Mouse (Mus musculus): ENCODE data around the gene Igsf9.

The Igsf9 gene

GRCm38 (mm10) chr1:172519644-172520043 is 38.1 kb downstream of the Igsf9 start:
- no peak for DNase-seq (ENCODE audit: low spot score)

DNA sequence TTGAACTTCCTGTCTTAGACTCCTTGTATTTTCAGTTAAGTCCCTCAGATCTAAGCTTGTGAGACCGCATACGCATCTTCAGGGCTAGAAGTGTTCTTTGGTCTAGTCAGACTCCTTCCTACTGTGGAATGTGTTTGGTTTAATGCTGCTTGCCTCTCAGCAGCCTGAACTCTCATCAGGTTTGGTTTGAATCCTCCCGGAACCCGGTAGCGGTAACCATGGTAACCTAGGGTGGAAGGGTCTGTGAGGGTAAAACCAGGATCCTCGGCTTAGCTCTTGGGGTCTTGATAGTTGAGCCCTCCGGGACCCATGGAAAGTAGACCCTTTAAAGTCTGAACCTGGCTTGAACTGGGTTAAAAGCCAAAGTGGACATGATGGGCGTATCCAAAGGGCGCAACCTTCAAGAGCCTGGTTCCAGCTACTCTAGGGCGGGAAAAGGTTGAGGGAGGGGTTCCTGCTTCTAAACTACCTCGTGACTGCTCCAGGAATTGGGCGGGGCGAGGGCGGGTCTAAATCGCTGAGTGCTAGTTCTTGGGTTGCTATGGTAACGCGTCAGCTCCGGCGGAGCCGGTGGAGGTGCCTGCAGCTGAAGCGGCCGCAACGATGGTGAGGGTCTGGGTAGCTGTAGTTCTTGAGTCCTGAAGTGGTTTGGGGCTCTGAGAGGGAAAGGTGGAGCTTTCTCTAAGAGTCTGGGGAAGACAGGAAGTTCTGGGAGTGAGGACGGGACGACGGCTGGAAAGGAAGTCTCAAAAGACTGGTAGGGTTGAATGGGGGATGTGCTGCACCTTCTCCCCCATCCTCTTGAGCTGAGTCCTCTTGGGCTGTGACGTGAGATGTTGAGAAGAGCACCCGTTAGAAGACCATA is 39.2 kb downstream of the Igsf9 start, which contains the start of gene Cfap45:
Gene Cfap45, plus strand, starts transcription at position 226 of the 865 bp plus-strand sequence.
- peak; percentile 76 for DNase-seq (ENCODE audit: low spot score)

- DNase-seq (ENCODE audit: low spot score), result no peak
Observed at GRCm38 (mm10) chr1:172522524-172522923, 40.9 kb downstream of the Igsf9 start.

- no peak for DNase-seq (ENCODE audit: low spot score)
Observed at GRCm38 (mm10) chr1:172523699-172524101, 42.1 kb downstream of the Igsf9 start.

- DNase-seq (ENCODE audit: low spot score), result peak; percentile 42
Observed at GRCm38 (mm10) chr1:172525027-172525764, 43.6 kb downstream of the Igsf9 start.

GRCm38 (mm10) chr1:172525971-172526370 is 44.4 kb downstream of the Igsf9 start:
- DNase-seq (ENCODE audit: low spot score), result no peak

- no peak for DNase-seq (ENCODE audit: low spot score)
Observed at GRCm38 (mm10) chr1:172526380-172527081, 44.9 kb downstream of the Igsf9 start.

DNA sequence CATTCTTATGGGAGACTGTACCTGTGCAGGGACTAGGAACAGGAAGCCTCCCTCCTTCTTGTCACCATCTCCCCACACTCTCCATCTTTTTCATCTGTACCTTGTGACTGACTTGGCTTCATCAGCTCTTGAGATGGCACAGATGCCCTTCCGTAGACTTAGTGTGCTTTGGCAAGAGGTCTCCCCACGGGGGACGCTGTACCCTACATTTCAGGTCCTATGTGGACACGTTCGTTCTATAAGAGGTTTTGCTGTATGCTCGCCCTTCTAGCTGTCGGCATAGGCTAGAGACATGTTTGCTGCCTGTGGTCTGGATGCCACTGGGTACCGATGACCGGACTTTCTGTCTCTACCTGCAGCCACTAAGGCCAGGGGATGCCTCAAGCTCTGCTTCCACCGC is 45.8 kb downstream of the Igsf9 start:
- DNase-seq (ENCODE audit: low spot score), result no peak

DNA sequence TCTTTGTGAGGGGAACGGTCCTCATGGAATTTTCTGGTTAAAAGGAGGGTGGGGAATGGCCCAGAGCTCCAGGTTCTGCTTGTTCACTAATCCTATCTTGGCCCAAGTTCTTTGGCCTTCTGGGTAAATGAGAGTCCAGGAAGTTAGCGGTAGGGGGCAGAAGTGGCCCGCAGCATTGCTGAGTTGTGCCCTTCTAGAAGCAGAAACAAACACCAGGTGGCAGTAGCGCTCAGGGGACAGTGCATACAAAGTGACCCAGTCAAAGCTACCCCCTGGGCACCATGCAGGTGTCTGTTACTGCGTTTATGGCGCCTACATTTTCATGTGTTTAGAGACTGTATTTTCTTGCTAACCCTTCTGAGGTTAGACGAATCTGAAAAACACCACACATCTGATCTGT is 47.1 kb downstream of the Igsf9 start:
- DNase-seq (ENCODE audit: low spot score), result peak; percentile 93

GRCm38 (mm10) chr1:172530544-172531220 is 49.1 kb downstream of the Igsf9 start:
- DNase-seq (ENCODE audit: low spot score), result no peak

DNA sequence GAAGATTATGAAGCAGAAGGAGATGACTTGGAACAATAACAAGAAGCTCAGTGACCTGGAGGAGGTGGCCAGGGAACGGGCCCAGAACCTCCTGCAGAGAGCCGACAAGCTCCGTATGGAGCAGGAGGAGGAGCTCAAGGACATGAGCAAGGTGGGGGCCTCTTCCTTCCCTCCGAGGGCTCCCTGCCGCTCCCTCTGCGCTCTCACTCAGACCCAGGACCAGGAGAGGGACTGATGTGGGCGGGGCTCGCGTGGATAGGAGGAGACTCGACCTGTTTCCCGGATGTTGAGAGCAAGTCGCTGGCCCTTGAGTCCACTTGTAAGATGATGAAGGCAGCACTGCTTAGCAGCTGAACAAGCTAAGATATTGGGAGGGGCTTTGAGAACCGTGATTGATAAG is 51.0 kb downstream of the Igsf9 start:
- no peak for DNase-seq (ENCODE audit: low spot score)

DNA sequence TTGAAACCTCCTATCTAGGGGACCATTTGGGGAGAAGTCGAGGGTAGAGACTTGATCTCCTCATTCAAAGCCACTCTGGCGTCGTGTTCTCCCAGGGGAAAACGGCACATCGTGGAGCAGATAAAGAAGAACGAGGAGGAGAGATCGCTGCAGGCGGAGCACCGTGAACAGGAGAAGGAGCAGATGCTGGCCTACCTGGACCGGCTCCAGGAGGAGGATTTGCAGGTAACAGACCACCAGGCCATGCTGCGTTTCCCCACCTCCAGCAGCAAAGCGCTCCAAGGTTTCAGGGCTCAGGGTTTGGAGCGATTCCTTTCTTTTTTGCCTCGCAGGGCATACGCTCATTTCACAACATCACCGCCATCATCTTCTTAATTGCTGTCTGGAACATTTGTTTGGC is 53.5 kb downstream of the Igsf9 start:
- no peak for DNase-seq (ENCODE audit: low spot score)

- DNase-seq (ENCODE audit: low spot score), result no peak
Observed at GRCm38 (mm10) chr1:172539827-172540226, 58.2 kb downstream of the Igsf9 start.

DNA sequence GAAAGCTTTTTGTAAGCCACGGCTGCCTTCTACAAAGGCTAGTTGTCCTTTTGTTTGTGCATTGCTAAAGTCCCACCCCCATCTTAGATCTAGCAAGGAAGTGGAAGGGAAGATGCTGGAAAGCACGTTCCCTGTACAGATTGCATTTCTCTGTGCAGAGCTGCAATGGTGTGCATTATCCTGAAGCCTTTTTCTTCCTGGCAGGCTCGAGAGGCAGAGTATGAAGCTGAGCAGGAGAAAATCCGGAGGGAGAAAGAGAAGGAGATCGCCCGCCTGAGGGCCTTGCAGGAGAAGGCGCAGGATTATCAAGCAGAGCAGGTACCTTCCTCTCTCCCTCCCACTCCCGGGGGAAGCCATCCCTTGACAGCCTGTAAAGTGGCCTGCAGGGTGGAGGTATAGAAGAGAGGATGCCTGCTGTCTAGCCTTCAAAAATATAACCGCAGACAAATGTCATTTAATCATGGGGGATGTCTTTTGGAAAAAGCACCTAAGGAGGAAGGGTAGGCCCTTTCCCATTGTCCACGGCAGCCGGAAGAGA is 58.8 kb downstream of the Igsf9 start:
- no peak for DNase-seq (ENCODE audit: low spot score)

GRCm38 (mm10) chr1:172546062-172546461 is 64.5 kb downstream of the Igsf9 start:
- no peak for DNase-seq (ENCODE audit: low spot score)

Data from layer of hippocampus, adult 11-12 months (tissue).